Mouse (Mus musculus) ovary, postnatal 10 days (tissue): ENCODE measurements around the gene Mlana.

ENCODE experiments used
- DNase-seq: peaks from one replicate; pipeline ENCODE4 v3.0.0; 2022; ENCODE audit warnings: low spot score

The Mlana gene

GRCm38 (mm10) chr19:29697245-29697874, at the start of gene Mlana:
TSS of gene Mlana (plus strand) at chr19:29697824.
- DNase-seq: no peak

DNA sequence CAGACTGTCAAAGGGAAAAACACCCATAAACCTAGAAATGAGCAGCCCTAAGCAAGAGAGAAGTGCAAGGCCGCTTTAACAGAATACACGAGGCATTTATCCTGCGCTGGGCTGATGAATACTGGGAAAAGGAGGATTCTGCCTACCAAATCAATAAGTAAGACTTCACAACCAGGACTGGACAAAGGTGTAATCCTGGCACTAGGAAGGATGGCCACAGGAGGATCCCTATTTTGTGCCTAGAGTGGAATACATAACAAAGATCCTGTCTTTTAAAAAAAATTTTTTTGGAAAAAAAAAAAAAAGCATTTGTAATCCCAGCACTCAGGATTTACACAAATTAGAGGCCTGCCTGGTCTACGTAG, 49.1 kb upstream of the Mlana start:
- DNase-seq: no peak

DNA sequence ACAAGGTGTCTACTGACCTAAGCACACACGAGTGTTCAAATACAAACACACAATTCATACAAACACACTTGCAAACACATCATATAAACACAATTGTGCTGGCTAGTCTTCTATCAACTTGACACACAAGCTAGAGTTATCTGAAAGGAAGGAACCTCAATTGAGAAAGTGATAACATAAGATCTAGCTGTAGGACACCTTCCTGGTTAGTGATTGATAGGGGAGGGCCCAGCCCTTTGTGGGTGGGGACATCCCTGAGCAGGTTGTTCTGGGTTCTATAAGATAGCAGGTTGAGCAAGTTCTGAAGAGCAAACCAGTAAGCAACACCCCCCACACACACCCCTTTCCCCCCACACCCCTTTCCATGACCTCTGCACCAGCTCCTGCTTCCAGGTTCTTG, 47.9 kb upstream of the Mlana start:
- no peak for DNase-seq

GRCm38 (mm10) chr19:29653768-29654265, 43.8 kb upstream of the Mlana start:
- no peak for DNase-seq

DNA sequence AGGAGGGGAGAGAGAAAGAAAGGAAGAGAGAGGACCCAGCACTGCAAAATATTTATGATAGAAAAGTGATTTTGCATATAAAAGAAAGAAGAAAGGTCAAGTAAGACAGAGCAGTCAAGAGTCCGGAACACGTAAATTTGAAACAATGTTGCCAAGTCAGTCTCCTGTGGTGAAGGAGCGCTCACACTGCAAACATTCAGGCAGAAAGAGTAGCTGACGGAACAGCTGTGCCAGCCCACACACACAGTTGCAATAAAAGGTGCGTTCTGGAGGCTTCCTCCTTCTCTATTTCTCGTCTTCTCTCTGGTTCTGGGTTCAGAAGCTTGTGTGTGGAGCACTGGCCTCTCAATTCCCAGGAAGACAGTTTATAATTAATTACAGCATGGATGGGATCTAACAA, 42.5 kb upstream of the Mlana start:
- no peak for DNase-seq

DNA sequence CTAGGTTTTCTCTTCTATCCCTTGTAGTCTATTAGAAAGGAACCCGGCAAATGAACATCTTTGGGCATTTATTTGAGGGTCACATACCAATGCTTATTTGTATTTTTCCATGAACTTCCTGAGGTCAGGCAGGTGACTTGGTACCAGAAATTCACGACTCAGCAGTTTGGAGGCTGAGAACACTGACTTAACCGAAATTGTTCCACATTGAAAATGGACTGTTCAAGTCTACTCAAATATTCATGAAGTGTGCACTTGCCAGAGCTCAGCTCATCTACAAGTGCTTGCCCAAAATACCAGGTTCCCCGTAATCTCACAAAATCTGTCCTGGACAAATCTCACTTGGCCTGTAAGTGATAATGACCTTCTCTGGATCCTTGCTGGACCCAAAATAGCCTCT, 41.6 kb upstream of the Mlana start:
- no peak for DNase-seq

DNA sequence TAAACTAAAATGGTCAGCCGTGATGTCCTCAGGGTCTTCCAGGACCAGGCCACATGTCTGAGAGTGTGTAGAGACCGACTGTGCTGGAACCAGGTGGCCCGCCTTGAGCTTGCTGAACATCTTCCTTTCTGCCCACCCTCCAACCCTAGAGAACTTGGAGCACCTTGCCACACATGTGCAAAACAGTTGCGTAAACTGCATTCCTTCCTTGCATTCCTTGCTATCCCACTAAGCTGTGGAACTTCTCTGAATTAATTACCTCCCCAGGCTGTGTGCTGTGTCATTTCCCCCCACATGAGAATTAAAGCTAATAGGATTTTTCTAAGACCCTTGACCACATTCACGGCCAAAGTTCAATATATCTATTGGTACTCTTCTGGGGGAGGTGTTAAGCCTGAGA, 41.0 kb upstream of the Mlana start:
- no peak for DNase-seq

- DNase-seq: no peak
Observed at GRCm38 (mm10) chr19:29657033-29657432, 40.6 kb upstream of the Mlana start.

GRCm38 (mm10) chr19:29657558-29657957, 40.1 kb upstream of the Mlana start:
- DNase-seq: no peak

DNA sequence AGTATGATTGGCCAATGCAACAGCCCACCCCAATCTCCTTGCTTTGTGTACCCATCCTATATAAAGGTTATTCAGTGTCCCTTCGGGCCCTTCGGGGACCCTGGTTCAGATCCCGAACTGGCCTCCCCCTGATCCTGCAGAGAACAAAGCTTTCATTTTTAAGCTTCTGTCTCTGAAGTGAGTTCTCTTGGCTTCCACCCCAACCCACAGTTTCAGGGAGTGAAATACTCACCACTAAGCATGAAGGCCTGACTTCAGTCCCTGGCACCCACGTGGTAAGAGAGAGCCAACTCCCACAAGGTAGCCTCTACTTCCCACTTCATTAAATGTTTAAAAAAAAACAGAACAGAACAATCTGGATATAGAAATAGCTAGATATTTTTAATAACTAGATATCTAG, 38.8 kb upstream of the Mlana start:
- DNase-seq: no peak

GRCm38 (mm10) chr19:29659705-29660104, 37.9 kb upstream of the Mlana start:
- DNase-seq: no peak

GRCm38 (mm10) chr19:29660835-29661764, 36.5 kb upstream of the Mlana start:
- DNase-seq: no peak

- no peak for DNase-seq
Observed at GRCm38 (mm10) chr19:29661974-29662580, 35.5 kb upstream of the Mlana start.

GRCm38 (mm10) chr19:29663780-29664179, 33.8 kb upstream of the Mlana start:
- no peak for DNase-seq

DNA sequence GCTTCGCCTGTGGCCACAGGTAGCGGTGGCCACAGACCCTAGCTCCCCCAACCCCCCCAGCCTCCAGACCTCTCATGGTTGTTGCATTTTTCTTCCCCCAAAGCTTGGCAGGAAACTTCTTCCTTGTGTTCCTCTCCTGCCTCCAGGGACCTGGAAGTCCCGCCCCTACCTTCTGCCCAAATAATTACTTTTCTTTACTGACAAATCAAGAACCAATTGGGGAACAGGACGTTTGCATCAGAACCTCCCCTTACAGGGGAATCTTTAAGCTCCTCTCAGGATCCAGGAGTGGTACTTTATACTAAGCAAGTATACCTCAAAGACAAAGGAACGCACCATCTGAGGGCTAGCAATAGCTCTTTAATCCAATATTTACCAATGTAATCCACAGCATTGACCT, 32.7 kb upstream of the Mlana start:
- no peak for DNase-seq

DNA sequence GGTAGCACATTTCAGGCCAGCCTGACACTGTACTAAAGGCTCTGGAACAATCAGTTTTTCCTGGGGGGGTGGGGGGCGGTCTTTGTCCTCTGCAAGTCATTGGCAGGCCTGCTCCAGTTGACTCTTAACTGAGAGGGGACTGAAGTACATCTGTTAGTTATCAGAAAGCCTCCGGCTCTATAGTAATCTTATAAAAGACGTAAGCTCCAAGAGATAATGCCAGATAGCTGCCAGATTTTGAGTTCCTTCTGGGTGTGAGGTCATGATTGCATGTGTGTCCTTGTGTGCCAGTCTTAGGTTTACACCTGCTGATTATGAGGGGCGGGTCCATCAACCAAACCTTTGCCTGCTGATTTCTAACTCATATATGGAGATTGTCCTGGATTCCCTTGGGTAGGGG, 31.5 kb upstream of the Mlana start:
- DNase-seq: no peak

GRCm38 (mm10) chr19:29666965-29667594, 30.5 kb upstream of the Mlana start:
- DNase-seq: no peak

- no peak for DNase-seq
Observed at GRCm38 (mm10) chr19:29668135-29668534, 29.5 kb upstream of the Mlana start.

DNA sequence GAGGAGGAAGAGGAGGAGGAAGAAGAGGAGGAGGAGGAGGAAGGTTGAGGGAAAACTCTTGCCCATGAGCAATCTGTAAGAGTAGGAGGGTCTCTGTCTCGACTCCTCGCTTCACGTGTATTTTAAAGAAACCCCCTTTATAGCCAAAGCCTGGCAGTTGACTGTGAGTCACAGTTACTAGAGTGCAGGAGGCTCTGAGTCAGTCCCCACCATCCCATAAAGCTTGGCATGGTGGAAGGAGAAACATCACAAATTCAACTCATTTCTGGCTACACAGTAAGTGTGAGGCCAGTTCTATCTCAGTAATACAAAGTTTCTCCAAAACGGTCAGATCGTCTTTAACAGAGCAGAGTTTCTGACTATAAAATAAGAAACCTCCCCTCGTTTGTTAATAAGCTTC, 27.4 kb upstream of the Mlana start:
- no peak for DNase-seq

- no peak for DNase-seq
Observed at GRCm38 (mm10) chr19:29671160-29671559, 26.5 kb upstream of the Mlana start.

DNA sequence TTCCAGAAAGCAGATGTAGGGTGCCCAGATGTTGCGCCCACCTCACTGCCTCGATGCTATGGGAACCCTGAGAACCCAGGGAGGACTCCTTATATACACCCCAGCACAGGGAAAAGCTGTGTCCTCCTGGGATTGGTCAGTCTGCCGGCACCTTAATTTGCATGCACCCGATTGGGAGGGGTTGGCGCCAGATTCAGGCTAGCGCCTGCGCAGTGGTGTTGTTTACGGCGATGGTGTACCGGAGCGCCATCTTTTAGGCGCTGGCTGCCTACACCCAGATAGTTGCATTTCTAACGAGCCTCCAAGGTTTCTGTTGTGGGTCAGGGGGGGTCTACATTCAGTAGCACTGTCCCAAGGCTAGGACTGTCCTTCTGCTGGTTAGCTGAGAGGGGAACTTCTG, 25.0 kb upstream of the Mlana start:
- DNase-seq: no peak

- DNase-seq: no peak
Observed at GRCm38 (mm10) chr19:29674946-29675345, 22.7 kb upstream of the Mlana start.
